Mouse (Mus musculus): ENCODE results near the gene Wdr82.

Gene Wdr82

DNA sequence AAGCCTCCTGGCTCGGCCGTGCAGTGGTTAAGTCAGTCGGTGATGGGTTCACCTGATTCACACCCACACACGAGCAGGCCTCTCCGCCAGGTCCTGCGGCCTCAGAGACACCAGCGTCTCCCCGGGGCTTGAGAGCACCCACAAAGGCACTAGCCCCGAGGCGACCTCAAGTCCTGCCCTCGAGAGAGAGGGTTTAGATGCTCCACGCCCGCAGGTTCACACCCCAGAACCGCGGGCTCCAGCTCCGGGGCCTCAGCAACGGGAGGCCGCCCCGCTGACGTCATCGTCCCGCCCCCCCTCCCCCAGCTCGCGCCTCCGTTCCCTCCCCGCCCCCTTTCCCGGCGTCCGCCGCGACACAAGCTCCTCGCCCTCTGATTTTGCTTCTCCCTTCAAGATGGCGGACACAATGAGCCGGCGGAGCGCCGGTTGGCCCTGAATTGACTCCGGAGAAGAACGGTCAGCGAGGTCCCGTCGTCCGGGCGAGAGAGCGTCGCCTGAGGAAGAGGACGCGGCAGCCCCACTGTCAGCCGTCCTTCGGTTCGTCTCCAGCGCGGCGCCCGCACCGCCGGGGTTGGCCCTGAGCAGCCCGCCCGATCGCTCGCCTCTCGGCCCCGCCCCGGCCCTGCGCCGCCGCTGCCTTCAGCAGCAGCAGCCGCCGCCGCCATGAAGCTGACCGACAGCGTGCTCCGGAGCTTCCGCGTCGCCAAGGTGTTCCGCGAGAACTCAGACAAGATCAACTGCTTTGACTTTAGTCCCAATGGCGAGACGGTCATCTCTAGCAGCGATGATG is at the start of gene Wdr82:
Wdr82 (plus strand) TSS at position 373 of the 790 bp plus-strand sequence.
- DNase-seq = peak; percentile 85 to 86

DNA sequence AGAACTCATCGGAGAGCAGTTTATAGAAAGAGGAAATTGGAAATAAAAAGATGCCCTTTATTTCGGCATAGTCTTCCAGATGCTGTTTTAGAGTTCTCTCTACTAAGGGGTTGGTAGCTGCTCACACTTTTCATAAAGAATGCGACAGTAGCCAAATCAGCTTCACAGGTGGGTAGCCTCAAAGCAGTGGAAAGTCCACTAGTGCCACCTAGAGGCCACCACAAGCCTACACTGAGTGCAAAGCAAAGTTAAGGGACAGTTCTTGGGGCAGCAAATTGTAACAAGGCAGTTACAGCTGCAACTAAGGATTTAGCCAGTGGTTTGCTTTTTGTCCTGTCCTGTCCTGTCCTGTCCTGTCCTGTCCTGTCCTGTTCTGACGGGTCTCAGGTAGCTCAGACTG is 47.1 kb upstream of the Wdr82 start:
- DNase-seq = peak in 1 of 2 experiments; percentile 37

DNA sequence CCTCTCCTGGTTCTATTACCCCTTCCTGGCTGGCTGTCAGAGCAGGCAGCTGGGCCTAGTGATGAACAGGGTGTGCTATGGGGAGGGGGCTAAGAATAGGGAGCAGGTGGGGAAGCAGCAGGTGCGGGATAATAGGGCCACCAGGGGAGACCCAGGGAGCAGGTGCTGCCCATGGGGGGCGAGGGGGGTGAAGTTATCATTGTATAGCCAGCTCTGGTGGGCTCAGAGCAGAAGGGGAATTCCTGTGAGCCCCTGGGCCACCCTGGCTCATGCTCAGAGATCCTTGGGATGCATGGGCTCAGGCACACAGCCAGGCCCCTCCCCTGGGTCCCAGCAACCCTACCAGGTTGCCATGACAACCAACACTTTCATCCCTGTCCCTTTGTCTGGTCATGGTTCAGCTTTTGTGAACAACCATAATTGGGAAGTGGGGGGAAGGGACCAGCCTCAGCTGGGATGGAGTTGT is 43.9 kb upstream of the Wdr82 start:
- DNase-seq = no peak

DNA sequence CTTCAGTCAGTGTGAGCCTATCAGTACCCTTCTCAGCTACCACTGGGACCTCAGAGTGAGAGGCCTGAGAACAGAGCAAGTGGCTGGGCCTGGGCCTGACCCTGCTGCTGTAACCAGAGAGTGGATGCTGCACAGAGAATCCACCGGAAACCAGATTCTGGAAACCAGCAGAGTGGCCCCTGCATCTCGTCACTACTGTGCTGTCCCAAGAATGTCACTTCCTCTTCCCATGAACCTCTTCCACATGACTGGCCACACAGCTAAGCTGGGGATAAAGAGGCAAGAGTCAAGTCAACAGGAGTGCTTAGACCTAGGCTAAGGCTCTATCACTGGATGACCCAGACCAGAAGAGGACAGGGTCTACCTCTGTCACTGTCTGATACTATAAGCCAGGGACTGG is 41.7 kb upstream of the Wdr82 start:
- no peak for DNase-seq

DNA sequence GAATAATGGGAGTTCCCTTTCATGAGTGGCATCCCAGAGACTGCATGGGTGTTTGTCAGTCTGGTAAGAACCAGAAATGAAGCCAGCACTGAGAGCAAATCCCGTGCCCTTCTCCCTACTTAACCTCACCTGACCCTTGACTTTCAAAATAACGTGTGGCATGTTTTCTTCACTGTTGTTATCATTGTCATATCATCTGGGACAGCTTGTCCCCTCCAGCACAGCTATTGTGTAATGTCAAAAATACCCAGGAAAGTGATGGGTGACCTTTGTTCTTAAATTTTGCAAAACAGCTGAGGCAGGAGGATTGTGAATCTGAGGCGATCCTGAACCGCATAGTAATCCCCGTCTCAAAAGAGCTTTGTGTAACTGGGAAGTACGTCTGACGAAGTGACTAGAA is 40.5 kb upstream of the Wdr82 start:
- DNase-seq = no peak

DNA sequence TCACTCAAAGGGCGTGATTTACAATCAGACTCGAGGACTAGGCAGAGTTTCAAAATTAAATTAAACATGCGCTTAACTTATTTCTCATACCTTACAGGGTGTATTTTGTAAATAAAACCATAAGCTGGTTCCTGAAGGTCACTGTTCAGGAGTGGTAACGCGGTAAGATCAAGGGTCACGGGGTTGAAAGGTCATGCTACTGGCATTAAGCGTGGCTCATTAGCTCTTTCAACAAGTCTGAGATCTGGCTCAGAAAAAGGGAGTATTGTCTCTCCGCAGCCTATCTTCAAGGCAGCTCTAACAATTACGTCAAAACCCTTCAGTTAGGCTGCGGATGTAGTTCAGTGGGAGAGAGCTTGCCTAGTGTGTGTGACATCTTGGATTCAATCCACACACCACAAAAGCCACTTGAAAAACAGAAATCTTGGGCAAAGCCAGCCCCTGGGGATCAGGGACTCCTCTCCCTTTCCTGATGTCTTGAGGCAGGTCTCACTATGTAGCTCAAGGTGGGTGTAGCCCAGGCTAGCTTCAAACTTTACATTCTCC is 33.0 kb upstream of the Wdr82 start:
- DNase-seq = no peak

DNA sequence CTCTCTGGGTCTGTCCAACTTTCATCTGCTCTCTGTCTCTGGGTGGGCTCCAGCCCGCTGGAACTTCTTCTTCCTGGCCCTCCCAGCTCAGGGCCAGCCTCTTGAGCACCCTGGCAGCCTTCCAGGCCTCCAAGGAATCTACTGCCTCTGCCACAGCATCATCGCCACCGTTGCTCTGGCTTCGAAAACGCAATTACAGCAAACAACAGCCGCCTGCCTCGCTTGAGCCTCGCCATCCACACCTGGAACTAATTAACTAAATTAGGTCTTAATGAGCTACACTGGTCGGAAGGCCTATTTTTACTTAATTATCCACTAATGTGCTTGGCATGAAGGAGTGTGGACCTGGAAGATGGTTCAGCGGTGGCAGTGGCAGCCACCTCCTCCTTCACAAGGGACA is 31.0 kb upstream of the Wdr82 start:
- DNase-seq = no peak

DNA sequence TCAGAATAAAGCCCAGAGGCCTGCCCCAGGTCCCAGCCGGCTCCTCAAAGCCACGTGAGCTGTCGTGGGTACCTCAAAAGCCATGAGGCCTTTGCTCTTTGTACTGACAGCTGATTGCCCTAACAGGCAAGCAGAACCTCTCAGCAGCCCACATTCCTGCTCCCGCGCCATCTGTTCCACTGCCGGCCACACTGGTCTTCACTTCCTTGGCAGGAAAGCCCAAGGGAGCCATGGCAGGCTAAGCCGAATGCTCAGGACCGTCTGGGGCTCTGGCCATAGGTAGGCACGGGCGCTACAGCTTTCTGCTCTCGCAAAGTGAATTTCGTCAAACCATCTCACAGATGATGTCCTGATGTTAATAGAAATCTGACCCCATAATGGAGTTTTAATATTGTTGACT is 28.8 kb upstream of the Wdr82 start:
- no peak for DNase-seq

DNA sequence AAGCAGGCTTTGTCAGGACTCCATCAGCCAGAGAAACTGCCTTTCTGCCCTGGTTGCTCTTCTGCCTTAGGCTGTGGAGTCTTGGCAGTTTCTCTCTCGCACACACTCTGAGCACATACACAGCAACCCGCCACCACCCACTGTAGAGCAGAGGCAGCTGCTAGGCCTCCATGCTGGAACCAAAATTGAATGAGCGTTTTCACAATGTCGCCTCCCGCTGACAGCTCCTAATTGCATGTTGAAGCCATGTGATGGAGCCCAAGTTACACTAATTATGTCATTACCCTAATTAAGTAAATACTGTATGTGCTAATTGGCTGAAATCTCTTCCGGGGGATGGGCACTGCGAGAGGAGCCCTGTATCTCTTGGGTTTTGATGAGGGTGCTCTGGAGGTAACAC is 26.6 kb upstream of the Wdr82 start:
- DNase-seq = no peak

DNA sequence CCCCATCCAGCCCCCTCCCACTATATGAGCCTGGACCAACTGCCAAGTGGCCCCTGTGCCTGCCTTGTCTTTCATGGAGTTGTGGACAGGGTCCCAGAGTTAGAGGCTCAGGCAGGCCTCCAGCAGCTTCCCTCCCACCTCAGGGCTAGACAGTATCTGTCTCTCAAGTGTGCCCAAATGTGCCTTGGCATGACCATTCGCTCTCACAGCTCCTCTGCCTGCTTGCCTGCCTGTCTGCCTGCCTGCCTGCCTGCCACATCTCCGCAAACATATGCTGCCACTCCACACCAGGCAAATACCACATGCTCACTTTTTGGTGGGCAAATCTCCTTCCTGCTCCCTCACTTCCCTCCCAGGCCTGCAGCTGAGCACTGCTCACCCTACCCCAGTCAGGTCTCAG is 25.1 kb upstream of the Wdr82 start:
- DNase-seq = no peak

DNA sequence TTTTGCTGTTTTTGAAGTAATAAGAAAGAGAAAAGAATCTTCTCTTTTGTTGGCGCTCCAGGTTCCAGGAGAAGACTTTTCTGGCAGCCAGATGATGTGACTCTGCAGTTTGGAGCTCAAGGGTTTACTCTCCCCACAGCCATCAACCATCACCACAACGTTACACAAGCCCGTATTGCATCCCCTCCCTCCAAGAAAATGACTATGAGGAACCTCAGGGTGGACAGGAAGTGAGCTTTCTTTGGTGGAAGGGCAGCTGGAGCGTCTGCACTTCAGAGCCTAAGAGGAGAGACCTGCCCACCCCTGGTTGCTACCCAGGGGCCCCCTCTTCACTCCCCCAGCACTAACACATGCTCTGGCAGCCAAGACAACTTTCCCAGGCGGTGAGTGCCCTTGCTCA is 23.4 kb upstream of the Wdr82 start:
- DNase-seq = no peak

DNA sequence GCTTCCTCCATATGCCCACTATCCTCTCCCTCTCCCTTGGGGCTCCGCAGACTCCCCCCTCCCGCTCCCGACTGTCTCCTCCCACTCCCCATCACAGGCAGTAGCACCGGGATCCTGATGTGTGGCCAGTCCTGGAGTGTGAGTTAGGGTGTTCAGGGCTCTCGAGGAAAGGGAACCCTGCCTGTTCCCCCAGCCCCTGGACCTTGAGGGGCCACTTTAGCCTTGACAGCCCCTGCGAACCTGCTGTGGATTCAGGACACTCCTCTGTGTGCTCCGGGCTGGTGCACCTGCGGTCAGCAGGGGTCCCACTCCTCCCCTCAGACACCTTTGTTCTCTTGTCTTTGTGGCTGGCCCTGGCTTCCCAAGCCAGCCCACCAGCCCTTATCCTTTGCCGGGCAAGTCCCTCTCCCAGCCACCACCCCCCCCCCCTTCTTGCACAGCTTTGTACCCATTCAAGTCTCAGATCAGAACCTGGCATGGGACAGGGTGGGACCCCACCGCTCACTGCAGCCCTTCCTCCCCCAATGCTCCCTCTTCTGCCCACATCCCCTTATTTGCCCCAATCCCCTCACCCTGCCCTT is 22.8 kb upstream of the Wdr82 start:
- no peak for DNase-seq

DNA sequence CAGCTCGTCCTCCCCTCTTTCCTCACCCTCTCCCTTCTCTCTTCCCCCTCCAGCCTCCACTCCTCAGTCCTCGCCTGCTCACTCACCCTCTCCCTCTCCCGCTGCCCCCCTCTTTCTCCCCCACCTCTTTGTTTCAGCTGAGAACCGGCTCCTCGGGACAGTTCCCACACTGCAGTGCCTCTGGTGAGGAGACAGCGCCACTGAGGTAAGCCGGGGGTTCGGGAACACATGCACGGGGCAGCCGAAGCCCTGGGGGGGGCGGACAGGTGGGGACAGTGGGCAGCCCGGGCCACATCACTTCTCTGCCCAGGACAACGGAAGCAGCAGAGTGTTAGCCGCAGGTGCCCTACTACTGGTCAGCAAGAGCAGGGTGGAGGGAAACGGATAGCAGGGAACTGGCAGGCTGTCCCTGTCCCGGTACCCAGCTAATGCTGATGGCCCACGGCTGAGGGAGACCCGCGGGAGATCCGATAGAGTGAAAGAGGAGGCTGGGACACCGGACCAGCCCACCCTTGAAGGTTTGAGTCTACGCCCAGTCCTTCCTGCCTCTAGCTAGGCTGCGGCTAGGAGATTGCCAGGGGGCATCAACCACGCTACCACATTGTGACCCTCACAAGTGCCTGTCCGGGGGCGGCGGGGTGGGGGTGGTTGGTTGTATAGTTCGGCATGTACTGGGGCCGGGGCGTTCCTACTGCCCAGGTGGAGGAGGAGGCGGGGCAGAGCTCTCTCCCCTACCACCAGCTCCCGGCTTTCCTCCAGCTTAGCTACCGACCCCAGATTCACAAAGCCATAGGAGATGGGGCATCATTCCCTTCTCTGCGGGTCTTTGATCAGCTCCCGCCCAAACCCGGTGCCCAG is 22.0 kb upstream of the Wdr82 start:
- no peak for DNase-seq

DNA sequence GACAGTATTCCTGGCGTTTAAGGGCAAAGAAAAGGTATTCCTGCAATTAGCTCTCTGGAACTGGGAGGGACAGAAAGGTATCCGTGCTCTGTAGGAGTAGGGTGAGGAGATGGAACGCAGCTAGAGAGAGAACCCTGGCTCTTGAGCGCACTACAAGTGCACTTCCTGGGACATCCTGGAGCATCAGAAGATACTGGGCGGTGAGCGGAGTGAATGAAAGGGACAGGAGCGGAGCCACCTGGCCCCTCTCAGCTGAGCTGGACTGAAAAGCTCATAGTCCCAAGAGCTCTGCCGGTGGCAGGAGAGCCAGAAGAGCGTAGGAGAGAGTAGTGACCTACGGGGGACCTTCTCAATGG is 21.4 kb upstream of the Wdr82 start:
- DNase-seq = no peak

DNA sequence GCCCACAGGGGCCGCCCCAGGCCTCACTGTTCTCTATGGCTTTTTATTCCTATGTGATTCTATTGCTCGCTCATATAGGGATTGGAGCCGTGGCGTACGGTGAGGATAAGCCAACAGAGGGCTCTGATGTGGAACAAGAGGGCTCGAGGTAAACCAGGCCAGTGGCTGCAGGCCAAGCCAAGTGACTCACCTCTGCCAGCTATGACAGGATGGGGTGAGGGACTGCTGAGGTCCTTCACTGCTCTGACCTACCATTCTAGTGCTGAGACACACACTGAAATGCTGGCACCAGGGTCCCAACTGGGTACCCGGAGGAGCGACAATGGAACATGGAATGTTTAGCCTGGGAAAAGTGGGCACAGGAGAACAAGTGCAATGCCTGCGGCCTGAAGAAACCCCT is 16.6 kb upstream of the Wdr82 start:
- DNase-seq = no peak

DNA sequence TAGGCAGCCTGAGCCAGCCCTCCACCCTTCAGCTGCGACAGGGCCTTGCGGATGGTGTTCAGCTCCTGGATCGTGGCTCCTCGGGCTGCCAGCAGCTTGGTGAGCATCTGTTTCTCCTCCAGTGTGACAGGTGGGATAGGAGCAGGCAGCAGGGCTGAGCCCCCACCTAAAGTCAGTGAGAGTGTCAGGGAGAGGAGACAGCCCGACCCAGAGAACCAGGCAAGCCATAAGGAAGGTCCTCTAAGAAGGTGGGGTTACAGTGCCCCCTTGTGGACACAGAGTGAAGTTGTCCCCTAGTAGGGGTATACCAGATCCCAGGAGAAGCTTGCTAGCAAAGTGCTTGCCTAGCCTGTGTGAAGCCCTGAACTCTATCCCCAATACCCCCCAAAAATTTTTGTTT is 14.3 kb upstream of the Wdr82 start:
- DNase-seq = peak; percentile 14 to 33

DNA sequence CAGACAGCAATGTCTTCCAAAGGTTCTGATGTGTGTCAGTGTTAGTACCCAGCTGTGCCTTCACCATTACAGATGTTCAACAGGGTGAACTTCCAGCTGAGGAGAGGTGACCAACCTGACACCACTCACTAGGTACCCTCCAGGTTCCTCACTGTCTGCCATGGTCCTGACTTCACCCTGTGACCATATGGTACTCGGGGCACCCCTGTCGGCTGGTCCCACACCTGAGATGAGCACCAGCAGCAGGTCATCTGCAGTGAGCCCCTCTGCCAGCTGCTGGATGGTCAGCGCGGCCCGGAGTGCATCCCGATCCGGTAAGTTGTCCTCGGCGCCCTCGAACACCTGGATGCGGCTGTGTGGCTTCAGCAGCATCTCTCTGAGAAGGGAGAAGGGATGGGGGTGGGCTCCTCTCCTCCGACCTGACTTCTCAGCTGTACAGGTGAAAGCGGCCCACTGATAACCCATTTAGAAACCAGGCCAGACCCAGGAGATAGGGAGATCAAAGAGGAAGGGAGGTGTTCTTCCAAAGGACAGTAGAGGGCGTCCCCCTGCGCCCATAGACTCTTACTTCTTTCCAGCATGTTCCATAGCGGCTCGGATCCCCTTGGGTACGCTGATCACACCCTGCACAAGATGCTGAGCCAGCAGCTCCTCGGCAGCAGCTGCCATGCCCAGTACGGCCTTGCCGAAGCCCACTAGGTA is 13.7 kb upstream of the Wdr82 start:
- DNase-seq = no peak

DNA sequence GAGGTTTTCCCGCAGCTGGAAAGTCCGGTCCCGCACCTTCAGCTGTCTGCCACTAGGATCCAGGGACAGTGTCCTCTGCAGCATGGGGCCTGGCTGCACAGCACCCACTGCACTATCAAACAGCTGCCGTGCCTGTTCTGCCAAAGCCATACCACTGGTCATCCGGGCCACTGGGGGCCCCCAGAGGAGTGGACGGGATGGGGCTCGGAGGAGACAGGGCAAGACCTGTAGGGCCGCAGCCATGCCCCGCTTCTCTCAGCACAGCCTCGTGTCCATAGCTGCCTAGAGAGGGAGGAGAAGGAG is 13.2 kb upstream of the Wdr82 start:
- no peak for DNase-seq

DNA sequence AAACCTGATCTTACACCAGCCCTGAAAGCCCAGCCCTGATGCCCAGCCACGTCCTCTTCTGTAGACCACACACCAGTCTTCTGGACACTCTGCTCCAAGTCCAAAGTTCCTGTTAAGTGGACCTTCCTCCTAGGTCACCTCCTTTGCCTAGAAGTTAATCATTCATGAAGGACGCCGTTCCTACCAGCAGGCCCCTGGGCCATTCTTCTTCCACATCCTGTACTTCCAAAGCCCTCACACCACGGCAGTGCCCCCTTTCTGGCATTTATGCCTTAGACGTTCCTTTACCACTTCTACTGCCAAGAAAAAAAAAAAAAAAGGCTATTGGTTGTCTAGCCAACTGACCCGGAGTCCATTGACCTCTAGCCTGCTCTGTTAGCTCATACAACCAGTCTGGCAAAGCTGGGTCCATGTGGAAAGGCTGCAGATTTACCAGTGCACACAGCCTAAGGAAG is 12.7 kb upstream of the Wdr82 start, which contains the start of gene Glyctk:
Glyctk (minus strand) TSS at position 102 of the 455 bp plus-strand sequence.
- no peak for DNase-seq

DNA sequence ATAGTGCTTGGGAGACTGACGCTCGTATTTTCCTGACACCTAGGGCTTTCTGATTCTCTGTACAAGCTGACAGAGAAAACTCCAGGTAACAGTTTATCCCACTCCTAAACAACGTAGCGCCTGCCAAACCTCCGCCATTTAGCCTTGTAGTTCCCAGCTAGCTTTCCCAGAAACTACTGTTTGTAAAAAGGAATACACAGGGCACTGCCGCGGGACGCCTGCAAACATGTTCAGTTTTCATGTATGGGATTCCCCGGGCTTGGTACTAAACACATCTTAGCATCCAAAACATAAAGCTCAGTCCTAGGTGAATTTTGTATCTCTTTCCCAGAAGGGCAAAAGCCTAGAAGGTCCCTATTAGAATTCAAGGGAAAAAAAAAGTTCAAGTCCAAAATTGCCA is 11.5 kb upstream of the Wdr82 start:
- no peak for DNase-seq

DNA sequence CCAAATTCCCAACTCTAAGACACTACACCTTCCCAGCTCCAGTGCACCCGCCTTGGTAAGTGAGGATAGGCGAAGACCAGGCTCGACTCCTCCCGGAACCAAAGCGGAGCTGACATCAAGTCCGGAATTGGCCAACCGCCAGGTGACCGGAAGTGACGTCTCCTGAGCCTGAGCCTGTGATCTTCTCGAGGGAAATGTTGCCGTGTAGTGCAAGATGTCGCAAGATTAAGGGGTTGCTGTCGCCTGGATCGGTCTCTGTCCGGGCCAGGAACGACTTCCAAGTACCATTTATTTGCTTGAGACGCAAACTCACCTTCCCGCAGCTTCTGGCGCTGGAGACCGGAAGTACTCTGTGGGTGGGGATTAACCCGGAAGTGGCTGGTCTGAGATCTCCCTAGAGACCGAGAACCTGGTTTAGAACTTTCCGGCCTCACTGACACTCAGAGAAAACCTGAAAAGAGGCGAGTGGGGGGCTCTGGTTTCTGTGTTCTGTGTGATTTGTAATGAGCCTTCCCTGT is 10.9 kb upstream of the Wdr82 start:
- peak; percentile 83 to 91 for DNase-seq

DNA sequence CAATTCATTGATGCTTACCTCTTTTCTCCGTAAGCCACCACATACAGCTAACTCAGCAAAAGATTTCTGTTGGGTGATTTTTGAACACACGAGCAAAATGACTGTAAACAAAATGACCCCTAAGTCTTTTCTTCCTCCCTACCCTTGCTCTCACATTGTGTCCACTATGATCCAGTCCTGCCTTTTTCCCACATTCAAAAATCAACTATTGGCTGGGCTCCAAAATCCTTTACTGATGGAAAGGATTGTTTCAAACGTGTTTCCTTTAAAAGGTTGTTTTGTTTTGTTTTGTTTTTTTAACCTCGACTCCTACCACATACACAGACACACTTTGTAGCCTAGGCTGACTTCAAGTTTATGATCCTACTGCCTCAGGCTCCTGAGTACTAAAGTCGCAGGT is 10.3 kb upstream of the Wdr82 start:
- DNase-seq = no peak

DNA sequence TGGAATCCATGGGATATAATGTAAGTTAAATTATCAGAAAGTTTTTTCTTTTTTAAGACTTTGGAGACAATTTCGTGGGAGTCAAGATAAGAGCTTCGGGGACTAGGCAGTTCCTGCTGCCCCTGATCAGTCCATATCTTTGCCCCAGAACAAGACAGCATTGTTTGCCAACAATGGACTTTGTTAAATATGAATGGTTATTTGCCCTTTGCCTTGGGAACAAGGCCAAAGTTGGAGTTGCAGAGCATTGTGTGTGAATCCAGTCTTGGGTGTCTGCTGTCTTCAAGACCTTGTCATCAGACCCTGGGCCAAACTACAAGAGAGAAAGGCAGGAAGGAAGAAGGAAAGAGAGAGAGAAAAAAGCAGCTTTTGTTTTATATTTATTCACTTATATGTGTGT is 4.0 kb upstream of the Wdr82 start:
- DNase-seq = no peak

Data from spleen, adult 18-20 months (tissue).